Mouse (Mus musculus) kidney, adult 9 months (tissue): ENCODE data around the gene Defa34.
"Not testable (repeated sequence)": the region's sequence is repeated elsewhere in the genome, so short reads cannot be mapped to it uniquely, and the experiment has no call there.

Source experiments
- DNase-seq: peaks from one replicate; pipeline ENCODE4 v3.0.0; 2022

Defa34 gene

GRCm38 (mm10) chr8:21665497-21665896 is at the start of gene Defa34:
Gene Defa34, plus strand, starts transcription at chr8:21665797.
- not testable (repeated sequence) for DNase-seq

GRCm38 (mm10) chr8:21617883-21618282 is 47.7 kb upstream of the Defa34 start, which contains the start of gene Defa26:
Gene Defa26, plus strand, starts transcription at chr8:21618183.
- DNase-seq, result not testable (repeated sequence)

GRCm38 (mm10) chr8:21655480-21655879 is 10.1 kb upstream of the Defa34 start, which contains the start of gene Defa17:
Gene Defa17, plus strand, starts transcription at chr8:21655780.
- not testable (repeated sequence) for DNase-seq

- not testable (repeated sequence) for DNase-seq
Measured at GRCm38 (mm10) chr8:21703545-21703944, 37.9 kb downstream of the Defa34 start, which contains the start of gene AY761184. Gene AY761184, minus strand, starts transcription at chr8:21703645.
